Mouse (Mus musculus): Measurements from ENCODE around the gene Slc25a54. TPM values are rescaled to one million over a fixed set of nuclear protein-coding genes. Genes with fewer than 3 reads are reported as not detected.

The Slc25a54 gene
- total and polyA plus RNA-seq, 3 experiments: not detected

GRCm38 (mm10) chr3:109062391-109062790 is 17.9 kb upstream of the Slc25a54 start:
- Histone ChIP-seq H3K27ac (ENCODE audit: insufficient read depth, low read depth) (no peak overlapping the region), H3K27me3 (replicated peaks) (no peaks in the 10 kb centered on the region), H3K4me1 (ENCODE audit: control insufficient read depth in 1 of 2, insufficient read depth in 2 of 2) (peaks cover 0 to 1% of the 10 kb centered on the region in 2 experiments; a peak in 1 of 4 replicates), H3K4me3 (replicated peaks in 1 of 3; ENCODE audit: low read depth in 2 of 3, low read length in 2 of 3, poor library complexity in 1 of 3) (no peak overlapping the region), H3K9ac (ENCODE audit: insufficient read depth, low read depth) (no peak overlapping the region), H3K9me3 (replicated peaks; ENCODE audit: low read length) (no peaks in the 10 kb centered on the region), H3K79me2 (replicated peaks; ENCODE audit: control insufficient read depth, extremely low read depth, insufficient read depth, poor library complexity, severe bottlenecking) (no peaks in the 10 kb centered on the region), H3K4me2 (ENCODE audit: insufficient read depth, low read depth, poor library complexity, severe bottlenecking) (no peak overlapping the region), H3K36me3 (replicated peaks in 1 of 2; ENCODE audit: control insufficient read depth in 1 of 2, insufficient read depth in 1 of 2, low read length in 1 of 2) (no peaks in the 10 kb centered on the region)
- DNase-seq (ENCODE audit: extremely low read depth): no peak
- dilution Hi-C loops (cut with MboI; ENCODE audit: extremely low pct_ligation_motif_present, extremely low pct_unique_long_range_greater_than_20kb, low sequenced_read_pairs): no loop called here
- in situ Hi-C loops (cut with MboI; ENCODE audit: low pct_ligation_motif_present, low pct_unique_long_range_greater_than_20kb, low sequenced_read_pairs): loop anchor here (10.0 to 25.0 kb wide), 2 partner anchors 288 to 400 kb away; partner anchors contain the start of gene Clcc1
- TF ChIP-seq ELF1 (IDR thresholded peaks at IDR 0.05; ENCODE audit: low read depth, low read length) (no peak), NELFE (IDR thresholded peaks at IDR 0.05; ENCODE audit: low read depth, low read length) (no peak), MYC (IDR thresholded peaks at IDR 0.05; ENCODE audit: low read depth, low read length) (no peak), PAX5 (IDR thresholded peaks at IDR 0.05; ENCODE audit: low read length) (no peak), HCFC1 (IDR thresholded peaks at IDR 0.05; ENCODE audit: low read depth, low read length) (no peak), IRF4 (IDR thresholded peaks at IDR 0.05; ENCODE audit: low read depth, low read length) (no peak), EP300 (IDR thresholded peaks at IDR 0.05; ENCODE audit: low read length) (no peak), BHLHE40 (IDR thresholded peaks at IDR 0.05; ENCODE audit: low read depth, low read length) (no peak), POLR2AphosphoS2 (IDR thresholded peaks at IDR 0.05; ENCODE audit: low read depth, low read length) (no peak), SIN3A (IDR thresholded peaks at IDR 0.05; ENCODE audit: low read length) (no peak), USF2 (conservative IDR thresholded peaks at IDR 0.05; ENCODE audit: low read depth, low read length) (no peak), CHD1 (IDR thresholded peaks at IDR 0.05; ENCODE audit: low read depth, low read length) (no peak)

DNA sequence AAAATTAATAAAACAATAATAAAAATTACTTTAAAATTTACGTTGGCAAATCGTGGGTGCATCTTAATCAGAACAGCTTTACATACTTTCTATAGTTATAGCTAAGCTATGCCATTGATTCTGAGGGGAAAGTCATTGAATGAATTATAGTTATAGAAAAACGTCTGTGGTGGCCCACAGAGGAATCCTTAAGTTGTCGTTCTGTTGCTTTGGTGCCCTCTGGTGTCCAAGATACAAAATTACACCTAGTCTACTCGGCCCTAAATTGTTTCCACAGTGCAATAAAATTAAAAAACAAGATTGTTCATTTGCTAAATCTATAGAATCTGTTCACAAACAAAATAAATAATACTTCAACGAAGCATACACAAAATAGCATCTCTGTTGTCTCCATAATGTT is 17.3 kb upstream of the Slc25a54 start:
- dilution Hi-C loops (cut with MboI; ENCODE audit: extremely low pct_ligation_motif_present, extremely low pct_unique_long_range_greater_than_20kb, low sequenced_read_pairs) (no loop called here), in situ Hi-C loops (cut with MboI; ENCODE audit: low pct_ligation_motif_present, low pct_unique_long_range_greater_than_20kb, low sequenced_read_pairs) (loop anchor here (10.0 to 25.0 kb wide), 2 partner anchors 288 to 401 kb away; partner anchors contain the start of gene Clcc1)
- Histone ChIP-seq H3K27me3 (replicated peaks) (no peaks in the 10 kb centered on the region), H3K4me1 (ENCODE audit: control insufficient read depth in 1 of 2, insufficient read depth in 2 of 2) (no peaks in the 10 kb centered on the region), H3K27ac (ENCODE audit: insufficient read depth, low read depth) (no peak overlapping the region), H3K9me3 (replicated peaks; ENCODE audit: low read length) (no peaks in the 10 kb centered on the region), H3K79me2 (replicated peaks; ENCODE audit: control insufficient read depth, extremely low read depth, insufficient read depth, poor library complexity, severe bottlenecking) (no peaks in the 10 kb centered on the region), H3K4me3 (replicated peaks in 1 of 3; ENCODE audit: low read depth in 2 of 3, low read length in 2 of 3, poor library complexity in 1 of 3) (no peak overlapping the region), H3K36me3 (replicated peaks in 1 of 2; ENCODE audit: control insufficient read depth in 1 of 2, insufficient read depth in 1 of 2, low read length in 1 of 2) (no peaks in the 10 kb centered on the region), H3K9ac (ENCODE audit: insufficient read depth, low read depth) (no peak overlapping the region), H3K4me2 (ENCODE audit: insufficient read depth, low read depth, poor library complexity, severe bottlenecking) (no peak overlapping the region)
- peak; percentile 66 for DNase-seq (ENCODE audit: extremely low read depth)
- no peak for TF ChIP-seq CHD1 (IDR thresholded peaks at IDR 0.05; ENCODE audit: low read depth, low read length)
- no peak for TF ChIP-seq ELF1 (IDR thresholded peaks at IDR 0.05; ENCODE audit: low read depth, low read length)
- no peak for TF ChIP-seq MAFK (IDR thresholded peaks at IDR 0.05; ENCODE audit: insufficient replicate concordance, low read length)
- no peak for TF ChIP-seq RCOR1 (conservative IDR thresholded peaks at IDR 0.05; ENCODE audit: low read depth, low read length)
- TF ChIP-seq MYC (IDR thresholded peaks at IDR 0.05; ENCODE audit: low read depth, low read length): 0 out of 2 replicates have a peak, but pooled peaks have one; percentile 20
- no peak for TF ChIP-seq SIN3A (IDR thresholded peaks at IDR 0.05; ENCODE audit: low read length)
- no peak for TF ChIP-seq JUND (conservative IDR thresholded peaks at IDR 0.05; ENCODE audit: low read depth, low read length)
- no peak for TF ChIP-seq POLR2AphosphoS2 (IDR thresholded peaks at IDR 0.05; ENCODE audit: low read depth, low read length)
- TF ChIP-seq BHLHE40 (IDR thresholded peaks at IDR 0.05; ENCODE audit: low read depth, low read length): no peak
- no peak for TF ChIP-seq TCF12 (IDR thresholded peaks at IDR 0.05; ENCODE audit: low read depth, low read length)
- peak; percentile 94 for TF ChIP-seq RAD21 (IDR thresholded peaks at IDR 0.05; ENCODE audit: low read depth, low read length)
- 0 out of 2 replicates have a peak, but pooled peaks have one; percentile 23 for TF ChIP-seq NELFE (IDR thresholded peaks at IDR 0.05; ENCODE audit: low read depth, low read length)
- no peak for TF ChIP-seq MEF2A (IDR thresholded peaks at IDR 0.05; ENCODE audit: borderline replicate concordance, low read depth, low read length)
- peak; percentile 56 to 90 for TF ChIP-seq CTCF (conservative IDR thresholded peaks at IDR 0.05 in 1 of 2, IDR thresholded peaks at IDR 0.05 in 1 of 2; ENCODE audit: low read depth in 2 of 2, low read length in 2 of 2)
- TF ChIP-seq USF1 (IDR thresholded peaks at IDR 0.05; ENCODE audit: low read depth, low read length): no peak
- no peak for TF ChIP-seq ZNF384 (IDR thresholded peaks at IDR 0.05; ENCODE audit: low read depth, low read length)
- TF ChIP-seq MAX (IDR thresholded peaks at IDR 0.05; ENCODE audit: low read length): no peak
- TF ChIP-seq MXI1 (IDR thresholded peaks at IDR 0.05; ENCODE audit: low read depth, low read length): no peak
- TF ChIP-seq PAX5 (IDR thresholded peaks at IDR 0.05; ENCODE audit: low read length): no peak
- TF ChIP-seq ETS1 (conservative IDR thresholded peaks at IDR 0.05; ENCODE audit: low read depth, low read length): no peak
- TF ChIP-seq IRF4 (IDR thresholded peaks at IDR 0.05; ENCODE audit: low read depth, low read length): no peak; the same call in 1 of the 2 replicates
- TF ChIP-seq ZMIZ1 (IDR thresholded peaks at IDR 0.05; ENCODE audit: low read depth, low read length): no peak
- no peak for TF ChIP-seq JUN (IDR thresholded peaks at IDR 0.05; ENCODE audit: insufficient read depth, low read depth, low read length)
- no peak for TF ChIP-seq NRF1 (IDR thresholded peaks at IDR 0.05; ENCODE audit: low read depth, low read length)
- TF ChIP-seq E2F4 (IDR thresholded peaks at IDR 0.05; ENCODE audit: insufficient replicate concordance, low read depth, low read length): no peak
- no peak for TF ChIP-seq UBTF (IDR thresholded peaks at IDR 0.05; ENCODE audit: low read depth, low read length)
- no peak for TF ChIP-seq KAT2A (IDR thresholded peaks at IDR 0.05; ENCODE audit: insufficient replicate concordance, low read length)
- TF ChIP-seq SMC3 (IDR thresholded peaks at IDR 0.05; ENCODE audit: low read depth, low read length): peak; percentile 86

Data from CH12.LX (cell line).